Mouse (Mus musculus): ENCODE data around the gene Pdia6. TPM values are rescaled to one million over a fixed set of nuclear protein-coding genes. Genes with fewer than 3 reads are reported as not detected.
A peak's percentile ranks its signal among the peaks of the same experiment; 100 is the strongest.

Pdia6 gene
- polyA plus RNA-seq, 2 experiments = 435 to 584 TPM

GRCm38 (mm10) chr12:17317970-17318369 lies 51.6 kb downstream of the Pdia6 start:
- ATAC-seq (ENCODE audit: low FRiP score, low read depth) (no peak), DNase-seq (ENCODE audit: low spot score) (no peak)
- no peak for TF ChIP-seq POLR2A (IDR thresholded peaks at IDR 0.05; ENCODE audit: borderline replicate concordance, extremely low read depth, insufficient read depth, insufficient read length)
- H3K36me3 ChIP-seq (ENCODE audit: control insufficient read depth, insufficient read depth, low read length) = no peaks in the 10 kb centered on the region
- H3K9ac ChIP-seq (ENCODE audit: low read depth, low read length, severe bottlenecking) = no peak overlapping the region
- H3K4me3 ChIP-seq (replicated peaks; ENCODE audit: low read length) = no peak overlapping the region
- H3K4me2 ChIP-seq (replicated peaks; ENCODE audit: low read depth, low read length, severe bottlenecking) = no peak overlapping the region
- no peaks in the 10 kb centered on the region for H3K4me1 ChIP-seq (ENCODE audit: control insufficient read depth, insufficient read depth, low read length)
- H3K27me3 ChIP-seq (ENCODE audit: control insufficient read depth, insufficient read depth, low read length) = peaks cover 3% of the 10 kb centered on the region; the same call in 1 of the 2 replicates
- H3K27ac ChIP-seq (replicated peaks; ENCODE audit: low read depth, low read length) = no peak overlapping the region
- 62% methylated on average over 4 of the region's 4 CpGs for WGBS
- H3K9me3 ChIP-seq (ENCODE audit: control insufficient read depth, low read length) = no peaks in the 10 kb centered on the region

GRCm38 (mm10) chr12:17318453-17318852 lies 52.1 kb downstream of the Pdia6 start:
- no peak overlapping the region for H3K27ac ChIP-seq (replicated peaks; ENCODE audit: low read depth, low read length)
- DNase-seq (ENCODE audit: low spot score) = no peak
- ATAC-seq (ENCODE audit: low FRiP score, low read depth) = no peak
- H3K27me3 ChIP-seq (ENCODE audit: control insufficient read depth, insufficient read depth, low read length) = peaks cover 8% of the 10 kb centered on the region; the same call in 1 of the 2 replicates
- H3K9ac ChIP-seq (ENCODE audit: low read depth, low read length, severe bottlenecking) = no peak overlapping the region
- no peak overlapping the region for H3K4me3 ChIP-seq (replicated peaks; ENCODE audit: low read length)
- H3K4me1 ChIP-seq (ENCODE audit: control insufficient read depth, insufficient read depth, low read length) = no peaks in the 10 kb centered on the region
- no peak overlapping the region for H3K4me2 ChIP-seq (replicated peaks; ENCODE audit: low read depth, low read length, severe bottlenecking)
- H3K9me3 ChIP-seq (ENCODE audit: control insufficient read depth, low read length) = no peaks in the 10 kb centered on the region
- no peak for TF ChIP-seq POLR2A (IDR thresholded peaks at IDR 0.05; ENCODE audit: borderline replicate concordance, extremely low read depth, insufficient read depth, insufficient read length)
- no peaks in the 10 kb centered on the region for H3K36me3 ChIP-seq (ENCODE audit: control insufficient read depth, insufficient read depth, low read length)
- 65% methylated on average over 3 of the region's 3 CpGs for WGBS

GRCm38 (mm10) chr12:17324549-17325470 lies 58.5 kb downstream of the Pdia6 start:
- Histone ChIP-seq H3K9me3 (ENCODE audit: control insufficient read depth, low read length) (no peaks in the 10 kb centered on the region), H3K4me3 (replicated peaks; ENCODE audit: low read length) (peak overlapping the region; percentile 39), H3K9ac (ENCODE audit: low read depth, low read length, severe bottlenecking) (peak overlapping the region; percentile 36; the same call in 1 of the 2 replicates), H3K27ac (replicated peaks; ENCODE audit: low read depth, low read length) (no peak overlapping the region), H3K4me2 (replicated peaks; ENCODE audit: low read depth, low read length, severe bottlenecking) (peak overlapping the region; percentile 81), H3K27me3 (ENCODE audit: control insufficient read depth, insufficient read depth, low read length) (peaks cover 30% of the 10 kb centered on the region), H3K4me1 (ENCODE audit: control insufficient read depth, insufficient read depth, low read length) (peaks cover 5% of the 10 kb centered on the region; the same call in 1 of the 2 replicates), H3K36me3 (ENCODE audit: control insufficient read depth, insufficient read depth, low read length) (no peaks in the 10 kb centered on the region)
- no peak for TF ChIP-seq POLR2A (IDR thresholded peaks at IDR 0.05; ENCODE audit: borderline replicate concordance, extremely low read depth, insufficient read depth, insufficient read length)
- DNase-seq (ENCODE audit: low spot score) (no peak), ATAC-seq (ENCODE audit: low FRiP score, low read depth) (no peak)
- 5% methylated on average over 49 of the region's 51 CpGs for WGBS

DNA sequence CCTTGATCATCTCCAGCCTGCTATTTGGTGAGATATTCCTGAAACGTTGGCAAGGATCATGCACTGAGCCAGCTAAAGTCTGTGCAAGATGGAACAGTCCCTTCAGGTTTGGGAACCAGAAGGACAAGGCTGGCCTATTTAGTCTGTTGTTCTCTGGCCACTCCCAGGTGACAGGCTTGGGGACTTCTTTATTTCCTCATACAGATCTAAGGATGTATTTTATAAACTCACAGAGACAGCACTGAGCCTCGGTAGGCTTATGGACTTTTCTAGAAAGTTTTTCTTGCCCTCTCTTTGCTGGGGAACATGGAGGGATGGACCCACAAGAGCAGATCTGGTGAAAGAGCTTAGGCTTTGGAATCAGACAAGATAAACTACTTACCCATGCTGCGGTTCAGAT lies 62.9 kb downstream of the Pdia6 start, which contains the start of gene Atp6v1c2:
Gene Atp6v1c2, minus strand, starts transcription at position 101 of the 400 bp plus-strand sequence.
- H3K4me2 ChIP-seq (replicated peaks; ENCODE audit: low read depth, low read length, severe bottlenecking) = no peak within 1 kb of the TSS
- DNase-seq (ENCODE audit: low spot score) = no peak
- no peak for ATAC-seq (ENCODE audit: low FRiP score, low read depth)
- H3K36me3 ChIP-seq (ENCODE audit: control insufficient read depth, insufficient read depth, low read length) = no peaks in the 10 kb centered on the region
- no peak within 1 kb of the TSS for H3K9ac ChIP-seq (ENCODE audit: low read depth, low read length, severe bottlenecking)
- H3K4me3 ChIP-seq (replicated peaks; ENCODE audit: low read length) = no peak within 1 kb of the TSS
- TF ChIP-seq POLR2A (IDR thresholded peaks at IDR 0.05; ENCODE audit: borderline replicate concordance, extremely low read depth, insufficient read depth, insufficient read length) = no peak
- peaks cover 14% of the 10 kb centered on the region for H3K27me3 ChIP-seq (ENCODE audit: control insufficient read depth, insufficient read depth, low read length)
- H3K27ac ChIP-seq (replicated peaks; ENCODE audit: low read depth, low read length) = no peak within 1 kb of the TSS
- 79% methylated on average over 3 of the region's 3 CpGs for WGBS
- peaks cover 4% of the 10 kb centered on the region; the same call in 1 of the 2 replicates for H3K4me1 ChIP-seq (ENCODE audit: control insufficient read depth, insufficient read depth, low read length)
- H3K9me3 ChIP-seq (ENCODE audit: control insufficient read depth, low read length) = no peaks in the 10 kb centered on the region

DNA sequence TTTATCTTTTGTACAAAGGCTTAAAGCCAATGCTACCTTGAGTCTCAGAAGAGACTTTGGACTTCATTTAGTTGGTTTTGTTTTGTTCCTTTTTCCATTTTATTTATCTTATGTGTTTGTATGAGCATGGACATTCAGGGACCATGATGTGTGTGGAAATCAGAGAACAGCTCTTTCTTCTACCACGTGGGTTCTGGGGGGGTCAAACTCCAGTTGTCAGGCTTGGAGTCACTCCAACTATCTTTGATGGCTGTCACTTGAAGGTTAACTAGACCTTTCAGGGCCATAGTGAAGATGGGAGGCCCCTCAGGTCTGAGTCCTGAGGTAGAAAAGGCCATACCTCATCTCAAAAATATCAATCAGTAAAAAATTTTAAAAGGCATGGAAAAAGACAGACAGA lies 67.1 kb downstream of the Pdia6 start:
- no peak for DNase-seq (ENCODE audit: low spot score)
- ATAC-seq (ENCODE audit: low FRiP score, low read depth) = no peak
- Histone ChIP-seq H3K27ac (replicated peaks; ENCODE audit: low read depth, low read length) (no peak overlapping the region), H3K4me1 (ENCODE audit: control insufficient read depth, insufficient read depth, low read length) (no peaks in the 10 kb centered on the region), H3K4me3 (replicated peaks; ENCODE audit: low read length) (no peak overlapping the region), H3K9ac (ENCODE audit: low read depth, low read length, severe bottlenecking) (no peak overlapping the region), H3K9me3 (ENCODE audit: control insufficient read depth, low read length) (no peaks in the 10 kb centered on the region), H3K4me2 (replicated peaks; ENCODE audit: low read depth, low read length, severe bottlenecking) (no peak overlapping the region), H3K27me3 (ENCODE audit: control insufficient read depth, insufficient read depth, low read length) (no peaks in the 10 kb centered on the region), H3K36me3 (ENCODE audit: control insufficient read depth, insufficient read depth, low read length) (no peaks in the 10 kb centered on the region)
- TF ChIP-seq POLR2A (IDR thresholded peaks at IDR 0.05; ENCODE audit: borderline replicate concordance, extremely low read depth, insufficient read depth, insufficient read length) = no peak
- 30% methylated on average over 1 of the region's 1 CpGs for WGBS

Other genes starting within 250 kb of the Pdia6 start
- 0.91 and 0.97 TPM in 2 replicates for gene Kcnf1, start 89.7 kb upstream of the Pdia6 start, polyA plus RNA-seq (2012; rRNA removed)
- gene Kcnf1, start 89.7 kb upstream of the Pdia6 start, polyA plus RNA-seq (2014; fragmentation: Nextera tagmentation; extraction: Ambion mirVana) = 0.90 and 0.92 TPM in 2 replicates
- gene Atp6v1c2, start 62.8 kb downstream of the Pdia6 start, polyA plus RNA-seq (2012; rRNA removed) = 0.09 TPM in 2 replicates
- 0.19 TPM in 1 of 2 replicates, not detected in the other for gene Atp6v1c2, start 62.8 kb downstream of the Pdia6 start, polyA plus RNA-seq (2014; fragmentation: Nextera tagmentation; extraction: Ambion mirVana)
- gene Nol10, start 81.9 kb downstream of the Pdia6 start, polyA plus RNA-seq (2012; rRNA removed) = 13.6 and 17.3 TPM in 2 replicates
- 18.0 and 19.1 TPM in 2 replicates for gene Nol10, start 81.9 kb downstream of the Pdia6 start, polyA plus RNA-seq (2014; fragmentation: Nextera tagmentation; extraction: Ambion mirVana)